Comparison of ENCODE assay signal across 8 mouse cellular contexts in the genomic region with DNA sequence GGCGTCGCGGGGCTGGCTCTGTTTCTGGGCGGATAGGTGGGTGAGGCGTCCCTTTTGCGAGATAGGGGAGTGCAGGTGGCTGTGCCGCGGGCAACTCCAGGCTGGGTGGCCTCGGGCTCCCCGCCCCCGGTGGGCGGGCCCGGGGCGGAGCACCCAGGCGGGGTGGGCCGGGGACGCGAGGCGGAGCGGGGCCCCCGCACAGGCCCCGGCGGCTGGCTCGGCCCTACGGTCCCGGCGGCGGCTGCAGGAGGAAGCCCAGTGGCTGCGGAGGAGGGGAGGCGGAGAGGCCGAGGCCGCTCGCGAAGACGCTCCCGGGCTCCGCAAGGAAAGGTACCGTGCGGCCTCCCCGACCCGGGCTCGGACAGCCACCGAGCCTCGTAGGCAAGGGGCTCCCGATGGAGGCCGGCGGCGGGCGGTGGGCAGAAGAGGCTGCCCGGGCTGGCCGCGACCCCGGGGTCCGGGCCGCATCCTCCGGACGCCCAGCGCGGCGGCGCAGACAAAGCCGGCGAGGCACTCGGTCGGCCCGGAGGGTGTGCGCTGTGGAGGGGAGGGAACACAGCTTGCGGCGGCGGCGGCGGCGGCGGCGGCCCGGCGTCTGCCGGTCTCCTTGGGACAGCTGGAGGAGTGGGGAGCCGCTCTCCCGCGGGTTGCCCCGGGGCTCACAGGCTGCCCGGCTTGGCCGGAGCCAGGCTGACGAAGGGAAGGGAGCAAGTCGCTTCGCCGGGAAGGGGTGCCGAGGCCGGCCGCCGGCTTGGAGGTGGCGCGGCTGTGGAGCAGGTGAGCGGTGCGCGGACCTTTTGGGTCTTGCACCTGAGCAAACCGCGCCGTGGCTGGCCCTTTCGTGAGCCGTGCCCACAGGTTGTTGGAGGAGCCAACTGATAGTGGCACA. TPM values are rescaled to one million over a fixed set of nuclear protein-coding genes. Genes with fewer than 3 reads are reported as not detected.
DNase-seq lines count a peak whose midpoint lies in the region; ATAC-seq lines count a peak whose summit lies in the region.

No protein-coding gene starts in this region.

- peak; percentile 94 for ATAC-seq in hindbrain, embryonic 14.5 days (ENCODE audit: low FRiP score)
- peak; percentile 85 for ATAC-seq in megakaryocyte progenitor cell, adult 5-6 weeks (replicated peaks; ENCODE audit: poor library complexity)

- H3K4me3 ChIP-seq in hindbrain, embryonic 14.5 days (replicated peaks; ENCODE audit: low read length), result peak overlapping the region; percentile 97

- under 1% methylated on average over 91 of the region's 102 CpGs for WGBS in hindbrain, embryonic 14.5 days

- no peaks in the 10 kb centered on the region for H3K36me3 ChIP-seq in hindbrain, embryonic 14.5 days (replicated peaks; ENCODE audit: control insufficient read depth, insufficient read depth)

- peaks cover 22% of the 10 kb centered on the region for H3K4me1 ChIP-seq in hindbrain, embryonic 14.5 days (replicated peaks; ENCODE audit: control insufficient read depth, insufficient read depth, low read length)

- peak; percentile 87 for DNase-seq in ZHBTc4 (ENCODE audit: low read depth, low spot score)
- DNase-seq in cerebellum, postnatal 14 days, result peak; percentile 78 to 88
- DNase-seq in frontal cortex, postnatal 36 days (ENCODE audit: low spot score in 2 of 2), result peak; percentile 79 to 81
- DNase-seq in hindbrain, embryonic 14.5 days (ENCODE audit: low spot score), result peak; percentile 75
- peak; percentile 63 to 92 for DNase-seq in left cerebral cortex, postnatal 10 days (ENCODE audit: extremely low spot score in 1 of 2, low spot score in 2 of 2)
- DNase-seq in right cerebral cortex, postnatal 14 days, result peak; percentile 79
- peak; percentile 77 for DNase-seq in urinary bladder, postnatal 25 days (ENCODE audit: low spot score)

- H3K4me2 ChIP-seq in hindbrain, embryonic 14.5 days (replicated peaks), result peak overlapping the region; percentile 92

- H3K9ac ChIP-seq in hindbrain, embryonic 14.5 days, result peak overlapping the region; percentile 97

- H3K27ac ChIP-seq in hindbrain, embryonic 14.5 days, result peak overlapping the region; percentile 82

- intact Hi-C loops in left cerebral cortex, postnatal 10 days (cut with DNase I), result loop anchor here (5.0 kb wide), 1 partner anchor 70 kb away; no protein-coding TSS in a partner anchor

- no peaks in the 10 kb centered on the region for H3K9me3 ChIP-seq in hindbrain, embryonic 14.5 days (ENCODE audit: control insufficient read depth, low read length)

- H3K27me3 ChIP-seq in hindbrain, embryonic 14.5 days (ENCODE audit: control insufficient read depth, insufficient read depth, low read length), result no peaks in the 10 kb centered on the region

RNA-seq across cellular contexts. Expression of gene Smox, which starts 0.7 kb away (rescaled TPM):
- 29.2 and 34.7 TPM in 2 replicates for polyA plus RNA-seq in hindbrain, embryonic 14.5 days (2014; fragmentation: Nextera tagmentation; extraction: Ambion mirVana)
- total RNA-seq in left cerebral cortex, postnatal 10 days (2021), result 10 to 100 TPM; 45.6 to 60.5 TPM
- 4.6 and 5.7 TPM in 2 replicates for total RNA-seq in megakaryocyte progenitor cell, adult 5-6 weeks (2015)
- 7.8 and 8.7 TPM in 2 replicates for total RNA-seq in megakaryocyte progenitor cell, adult 5-6 weeks (2017)

Comparison
In these comparisons a context has a peak if more than half of its experiments do, and no peak if none do; other contexts are left out.
1. Peak in every context shown above with its lines: DNase-seq, ATAC-seq, H3K4me3 ChIP-seq and H3K27ac ChIP-seq.
2. RNA of gene Smox, which starts 0.7 kb away (total RNA-seq): 45.6 to 60.5 TPM in left cerebral cortex, postnatal 10 days; 4.6 to 8.7 TPM in megakaryocyte progenitor cell, adult 5-6 weeks; every median in the first group is over 4 times any median in the second.